Mouse (Mus musculus) mesoderm, embryonic 11.5 days (tissue): ENCODE measurements around the gene 5530401A14Rik.

Source experiments
- DNase-seq: peaks from one replicate; pipeline ENCODE4 v3.0.0-alpha.2; 2012; ENCODE audit warnings: low read depth, low spot score

The 5530401A14Rik gene

DNA sequence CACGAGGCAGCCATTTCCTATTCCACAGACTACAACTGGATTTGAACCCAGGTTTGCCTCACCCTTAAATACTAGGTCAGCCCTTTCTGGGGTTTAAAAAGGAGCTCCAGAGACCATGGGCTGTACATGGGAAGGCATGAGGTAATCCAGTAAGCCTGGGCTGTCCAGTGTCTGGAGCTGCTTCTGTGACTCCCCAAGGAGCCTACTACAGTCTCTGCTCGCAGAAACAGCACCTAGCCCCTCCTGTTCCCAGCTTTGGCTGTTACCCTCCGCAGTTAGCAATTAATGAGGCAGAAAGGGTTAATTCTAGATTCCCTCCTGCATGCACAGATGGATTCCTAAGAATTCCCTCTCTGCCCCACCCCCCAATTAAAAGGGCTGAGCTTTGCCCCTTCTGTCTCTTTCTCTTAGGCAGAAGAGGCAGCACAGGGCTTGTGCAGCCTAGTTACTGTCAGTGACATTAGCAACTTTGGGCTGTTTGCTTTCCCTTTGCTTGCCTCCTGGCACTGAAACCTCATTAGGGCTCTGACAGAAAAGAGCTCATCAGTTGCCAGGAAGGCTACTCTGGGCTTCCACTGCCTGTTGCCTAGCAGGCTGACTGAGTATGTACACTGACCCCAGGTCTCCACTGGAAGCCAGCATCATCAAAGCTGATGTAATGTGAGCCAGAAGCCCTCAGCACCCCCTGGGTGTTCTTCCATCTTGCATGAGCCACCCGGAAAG is at the start of gene 5530401A14Rik:
Gene 5530401A14Rik (plus strand): TSS at position 424 of the 723 bp plus-strand sequence.
- peak; percentile 58 for DNase-seq

DNA sequence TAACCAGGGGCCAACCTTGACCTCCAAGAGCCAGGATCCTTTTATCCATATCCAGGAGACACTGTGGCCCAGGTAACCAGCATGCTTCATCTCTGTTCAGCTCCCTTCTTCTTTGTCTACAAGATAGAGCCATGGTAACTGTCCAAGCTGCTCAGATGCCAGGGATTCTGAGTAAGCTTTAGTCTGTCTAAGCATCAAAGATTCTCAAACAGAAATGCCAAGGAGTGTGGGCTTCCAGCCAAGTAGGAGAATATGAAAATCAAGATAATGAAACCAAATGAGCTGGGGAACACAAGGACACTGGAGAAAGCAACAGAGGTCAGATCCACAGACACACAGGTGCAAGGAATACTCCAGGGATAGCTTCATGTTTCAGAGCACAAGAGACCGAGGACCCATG is 45.7 kb upstream of the 5530401A14Rik start:
- DNase-seq = no peak

DNA sequence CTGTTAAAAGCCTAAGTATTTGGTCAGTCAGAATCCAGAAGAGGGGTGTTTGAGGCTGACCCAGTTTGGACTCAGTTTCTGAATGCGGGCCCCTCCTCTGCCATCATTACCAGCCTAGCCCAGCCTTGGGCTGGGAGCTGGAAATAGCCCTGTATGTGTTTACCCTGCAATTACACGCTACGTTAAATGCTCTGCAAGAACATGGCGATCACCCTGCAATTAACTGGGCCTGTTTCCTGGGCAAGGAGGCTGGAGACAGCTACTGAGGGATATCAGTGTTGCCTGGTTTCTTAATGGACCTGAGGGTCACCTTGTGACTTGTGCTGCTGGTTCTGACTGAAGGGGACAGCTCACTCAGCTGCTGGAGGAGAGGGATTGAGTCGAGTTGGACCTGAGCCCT is 43.9 kb upstream of the 5530401A14Rik start:
- no peak for DNase-seq

DNA sequence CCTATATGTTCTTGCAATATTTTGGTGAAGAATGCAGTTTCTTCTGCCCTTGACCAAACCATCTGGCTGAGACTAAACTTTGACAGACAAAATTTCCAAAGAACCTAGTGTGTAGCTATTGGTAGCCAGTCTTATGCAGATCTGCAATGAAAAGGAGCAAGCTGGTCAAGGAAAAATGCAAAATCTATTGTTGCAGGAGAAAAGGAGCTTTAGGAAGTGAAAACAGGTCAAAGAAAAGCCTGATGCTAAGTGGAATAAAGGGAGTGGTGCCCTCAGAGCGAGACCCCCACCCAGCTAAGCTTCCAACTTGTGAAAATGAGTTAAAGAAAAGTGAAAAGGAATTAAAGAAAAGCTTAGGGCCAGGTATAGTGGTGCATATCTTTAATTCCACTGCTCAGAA is 28.1 kb upstream of the 5530401A14Rik start:
- no peak for DNase-seq

DNA sequence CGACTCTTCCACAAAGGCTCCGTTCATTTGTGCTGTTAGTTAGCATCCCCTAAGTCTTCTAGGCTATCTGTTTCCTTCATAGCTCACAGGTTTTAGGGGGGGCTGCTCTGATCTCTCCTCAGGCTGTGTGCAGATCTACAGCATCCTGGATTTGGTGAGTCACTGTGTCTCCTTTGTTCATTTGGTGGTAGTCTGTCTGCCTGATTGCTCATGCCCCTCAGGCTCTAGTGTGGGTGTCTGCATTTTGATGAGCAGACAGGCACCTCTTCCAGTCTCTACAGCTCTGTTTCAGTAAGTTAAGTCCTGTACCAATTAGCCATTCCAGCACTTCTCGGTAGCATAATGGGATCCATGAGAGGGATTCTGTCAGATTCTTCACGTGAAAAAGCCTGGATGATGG is 22.0 kb upstream of the 5530401A14Rik start:
- no peak for DNase-seq

GRCm38 (mm10) chr11:81841001-81841400 is 19.5 kb upstream of the 5530401A14Rik start:
- no peak for DNase-seq

- no peak for DNase-seq
These were observed 15.3 kb upstream of the 5530401A14Rik start for GRCm38 (mm10) chr11:81845010-81845685.

DNA sequence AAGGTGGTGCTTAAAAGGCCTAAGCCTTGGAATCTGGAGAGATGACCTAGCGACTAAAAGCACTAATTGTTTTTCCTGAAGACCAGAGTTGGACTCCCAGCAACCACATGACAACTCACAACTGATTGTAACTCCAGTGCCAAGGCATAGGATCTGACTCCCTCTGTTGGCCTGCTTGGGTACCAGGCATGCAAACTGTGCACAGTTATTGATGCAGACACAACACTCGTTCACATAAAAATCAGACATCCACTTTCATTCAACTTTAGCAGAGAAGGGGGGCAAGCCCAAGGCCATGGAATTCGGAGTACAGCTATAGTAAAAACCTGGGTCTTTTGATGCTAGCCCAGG is 14.8 kb upstream of the 5530401A14Rik start:
- no peak for DNase-seq

DNA sequence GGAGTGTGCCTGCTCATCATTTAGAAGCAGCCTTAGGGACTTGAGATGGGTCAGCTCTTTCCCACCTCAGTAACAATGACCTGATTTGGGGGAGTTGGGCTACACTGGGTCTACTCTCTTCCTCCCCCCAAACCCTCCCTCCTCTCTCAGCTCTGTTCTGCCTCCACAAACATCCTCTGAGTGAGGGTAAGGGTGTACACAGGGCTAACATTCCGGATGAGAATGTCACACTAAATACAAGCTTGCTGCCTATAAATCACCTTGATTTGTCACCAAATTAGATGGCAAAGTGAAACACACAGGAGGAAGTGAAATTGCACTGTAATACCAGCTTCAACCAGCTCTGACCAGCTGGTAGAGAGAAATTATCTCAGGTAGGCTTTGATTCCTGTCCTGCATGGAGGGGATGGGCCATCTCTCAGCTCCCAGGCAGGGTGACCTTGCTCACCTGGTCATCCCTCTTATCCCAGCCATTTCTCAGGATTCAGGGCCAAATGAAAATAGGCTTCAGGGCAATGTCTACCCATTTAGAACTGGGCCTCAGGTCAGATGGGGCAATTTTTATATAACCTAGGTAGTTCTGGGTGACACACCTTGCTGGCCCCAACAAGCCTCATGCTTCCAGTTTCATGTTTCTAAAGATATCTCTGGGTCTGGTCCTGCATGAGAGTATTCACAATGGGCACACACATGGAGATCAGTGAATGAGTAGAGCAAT is 12.5 kb upstream of the 5530401A14Rik start:
- DNase-seq = no peak

GRCm38 (mm10) chr11:81865661-81866382 is 5.3 kb downstream of the 5530401A14Rik start:
- DNase-seq = no peak

GRCm38 (mm10) chr11:81871506-81872213 is 11.2 kb downstream of the 5530401A14Rik start:
- no peak for DNase-seq

DNA sequence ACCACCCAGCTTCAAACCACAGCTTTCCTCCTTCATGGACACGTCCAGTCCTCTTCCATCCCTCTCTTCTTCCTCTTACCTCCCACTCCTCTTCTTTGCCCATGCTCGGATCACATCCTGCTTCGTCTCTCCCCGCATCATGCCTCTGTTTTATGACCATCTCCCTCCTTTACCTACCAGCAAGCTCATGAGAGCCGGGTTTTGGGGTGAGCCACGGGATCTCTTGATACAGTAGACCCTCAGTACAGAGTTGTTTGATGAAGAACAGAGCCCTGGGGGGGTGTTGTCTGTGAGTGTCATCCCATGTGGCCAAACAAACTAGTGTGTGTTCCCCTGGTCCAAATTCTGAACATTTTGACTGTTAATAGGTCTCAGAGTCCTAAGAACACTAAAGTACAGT is 36.0 kb downstream of the 5530401A14Rik start:
- DNase-seq = no peak

GRCm38 (mm10) chr11:81897547-81898354 is 37.3 kb downstream of the 5530401A14Rik start:
- peak; percentile 27 for DNase-seq

DNA sequence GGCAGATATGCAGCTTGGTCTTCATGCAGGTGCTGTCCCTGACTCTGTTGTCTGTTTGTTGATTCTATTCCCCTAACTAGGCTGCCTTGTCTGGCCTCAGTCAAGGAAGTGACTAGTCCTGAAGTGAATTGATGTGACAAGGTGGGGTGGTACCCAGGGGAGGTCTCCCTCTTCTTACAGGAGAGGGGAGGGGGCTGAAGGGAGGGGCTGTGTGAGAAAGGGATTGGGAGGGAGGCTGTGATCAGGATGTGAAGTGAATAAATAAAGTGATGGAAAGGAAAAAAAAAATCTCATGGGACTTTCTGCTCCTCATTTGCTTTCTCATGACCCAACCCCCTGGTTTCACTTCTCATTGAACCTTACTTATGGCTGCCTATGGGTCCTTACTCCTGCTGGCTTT is 41.8 kb downstream of the 5530401A14Rik start:
- DNase-seq = no peak

DNA sequence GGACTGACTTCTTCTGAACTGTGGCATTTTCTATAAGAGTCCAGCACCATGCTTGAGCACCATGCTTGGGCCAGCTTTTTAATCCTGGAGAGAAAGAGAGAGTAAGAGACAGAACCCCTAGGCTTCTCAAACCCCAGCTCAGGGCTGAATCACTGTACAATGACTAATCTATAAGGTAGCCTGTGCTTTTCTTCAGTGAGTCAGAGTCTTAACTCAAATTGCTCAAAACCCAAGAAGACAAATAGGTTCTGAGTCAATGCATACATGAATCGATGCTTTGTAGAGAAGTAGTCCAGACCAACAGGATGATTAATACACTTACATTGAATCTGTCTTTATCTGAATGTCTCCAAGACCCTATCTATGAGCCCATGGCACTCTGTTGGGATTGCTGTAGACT is 48.3 kb downstream of the 5530401A14Rik start:
- DNase-seq = no peak

GRCm38 (mm10) chr11:81909397-81909894 is 49.0 kb downstream of the 5530401A14Rik start:
- DNase-seq = no peak

DNA sequence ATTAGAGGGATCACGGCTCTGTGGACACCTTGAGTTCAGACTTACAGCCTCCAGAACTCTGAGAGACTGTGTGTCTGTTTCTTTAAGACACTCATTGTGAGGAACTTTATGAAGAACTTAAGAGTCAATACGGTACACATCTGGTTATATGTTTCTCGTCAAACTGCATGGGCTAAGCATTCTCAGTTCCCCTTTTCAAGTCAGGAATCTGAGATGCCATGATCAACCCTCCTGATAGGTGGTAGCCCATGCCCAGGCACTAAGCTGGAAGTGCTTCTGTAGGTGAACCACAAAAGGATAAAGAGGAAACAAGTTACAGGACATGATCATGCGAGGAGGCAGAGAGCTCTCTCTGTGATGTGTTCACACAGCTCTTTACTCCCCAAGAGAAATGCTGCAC is 52.6 kb downstream of the 5530401A14Rik start:
- DNase-seq = no peak

DNA sequence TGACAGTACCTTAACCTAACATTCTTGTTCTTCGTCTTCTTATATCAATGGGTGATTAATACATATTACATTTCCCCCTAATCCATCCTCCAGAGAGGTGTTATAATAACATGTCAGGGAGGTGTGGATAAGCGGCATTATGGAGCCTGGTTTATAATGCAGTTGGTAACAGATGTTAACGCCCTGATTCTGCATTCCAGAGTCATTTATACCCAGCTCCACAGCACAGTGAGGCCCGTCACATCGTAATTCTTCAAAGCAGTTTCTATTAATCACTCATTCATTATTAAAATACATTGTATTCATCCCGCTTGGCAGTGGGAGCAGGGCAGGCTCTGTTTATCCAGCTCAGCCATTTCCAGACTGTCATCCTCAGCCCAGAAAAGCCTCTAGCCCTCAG is 55.0 kb downstream of the 5530401A14Rik start:
- DNase-seq = no peak

- no peak for DNase-seq
These were observed 62.6 kb downstream of the 5530401A14Rik start for GRCm38 (mm10) chr11:81923096-81923495.

DNA sequence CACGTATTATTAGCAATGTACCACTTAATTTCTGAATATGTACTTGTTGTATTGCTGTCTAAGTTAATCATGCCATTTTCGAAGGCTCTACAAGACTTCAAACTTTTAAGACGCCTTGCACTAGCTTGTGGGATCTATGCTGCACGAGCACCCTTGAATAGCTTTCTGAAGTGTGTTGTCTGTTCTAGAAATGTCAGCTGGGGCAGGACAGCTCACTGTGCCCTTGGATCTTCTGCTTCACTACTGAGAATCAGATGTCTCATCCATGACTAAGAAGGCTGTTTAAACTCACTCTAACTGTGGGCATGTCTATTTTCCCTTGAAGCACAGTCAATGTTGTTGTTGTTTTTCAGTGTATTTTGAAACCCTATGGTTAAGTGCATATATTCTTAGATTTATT is 63.2 kb downstream of the 5530401A14Rik start:
- no peak for DNase-seq
